Mouse (Mus musculus) C3H10T1/2 (cell line): ENCODE data around the gene Ttk. TPM values are rescaled to one million over a fixed set of nuclear protein-coding genes. Genes with fewer than 3 reads are reported as not detected.

Source experiments
- polyA plus RNA-seq, 2 experiments: library from polyadenylated mRNA; unstranded; fragments of >200 nt; fragmentation: generic; extraction: Trizol; gene quantifications; one replicate each; pipeline ENCODE4 v1.2.1; 2012; ENCODE audit warnings: missing spikeins in 2 of 2

Gene Ttk
- polyA plus RNA-seq = 1 to 10 TPM in 1 of 2 experiments, under 1 TPM in 1; 0.64 to 4.4 TPM

DNA sequence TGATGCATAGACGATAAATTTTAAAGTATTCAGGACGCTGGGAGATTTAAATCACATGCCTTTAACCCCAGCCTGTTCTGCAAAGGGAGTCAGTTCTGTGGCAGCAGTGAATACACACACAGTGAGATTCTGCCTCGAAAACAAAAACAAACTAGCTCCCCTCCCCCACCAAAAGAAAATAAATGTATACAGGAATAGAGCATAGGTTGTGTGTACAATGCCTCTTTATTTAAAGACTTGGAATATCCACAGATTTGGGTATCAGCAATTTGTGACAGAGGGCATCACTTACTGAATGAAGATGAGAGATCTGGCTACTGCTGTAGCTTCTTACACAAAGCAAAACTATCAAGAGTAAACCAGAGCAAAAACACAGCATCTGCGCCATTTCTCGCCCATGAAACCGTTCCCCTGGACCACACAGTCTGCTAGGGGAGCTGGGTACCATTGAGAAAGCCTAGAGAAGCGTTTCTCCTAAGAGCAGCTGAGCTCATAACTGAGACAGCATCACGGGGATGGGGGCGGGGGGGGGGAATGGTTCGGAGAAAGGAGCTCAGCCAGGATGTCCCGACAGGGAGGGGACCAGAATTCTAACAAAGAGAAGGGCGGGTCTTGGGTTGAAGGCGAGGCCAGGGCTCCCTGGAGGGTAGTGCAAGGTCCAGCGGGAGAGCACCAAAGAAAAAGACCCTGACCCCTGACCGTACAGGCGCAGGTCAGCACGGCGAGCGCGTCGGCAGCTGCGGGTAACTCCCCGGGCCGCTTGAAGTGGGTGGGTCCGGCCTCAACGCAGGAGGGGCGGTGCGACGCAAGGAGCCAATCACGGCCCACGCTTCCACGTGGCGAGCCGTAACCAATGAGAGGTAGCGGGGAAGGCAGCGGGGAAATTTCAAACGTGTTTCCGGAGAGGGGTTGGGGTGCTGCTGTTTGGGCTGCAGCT is at the start of gene Ttk:
Gene Ttk, plus strand, starts transcription at position 879 of the 937 bp plus-strand sequence.

DNA sequence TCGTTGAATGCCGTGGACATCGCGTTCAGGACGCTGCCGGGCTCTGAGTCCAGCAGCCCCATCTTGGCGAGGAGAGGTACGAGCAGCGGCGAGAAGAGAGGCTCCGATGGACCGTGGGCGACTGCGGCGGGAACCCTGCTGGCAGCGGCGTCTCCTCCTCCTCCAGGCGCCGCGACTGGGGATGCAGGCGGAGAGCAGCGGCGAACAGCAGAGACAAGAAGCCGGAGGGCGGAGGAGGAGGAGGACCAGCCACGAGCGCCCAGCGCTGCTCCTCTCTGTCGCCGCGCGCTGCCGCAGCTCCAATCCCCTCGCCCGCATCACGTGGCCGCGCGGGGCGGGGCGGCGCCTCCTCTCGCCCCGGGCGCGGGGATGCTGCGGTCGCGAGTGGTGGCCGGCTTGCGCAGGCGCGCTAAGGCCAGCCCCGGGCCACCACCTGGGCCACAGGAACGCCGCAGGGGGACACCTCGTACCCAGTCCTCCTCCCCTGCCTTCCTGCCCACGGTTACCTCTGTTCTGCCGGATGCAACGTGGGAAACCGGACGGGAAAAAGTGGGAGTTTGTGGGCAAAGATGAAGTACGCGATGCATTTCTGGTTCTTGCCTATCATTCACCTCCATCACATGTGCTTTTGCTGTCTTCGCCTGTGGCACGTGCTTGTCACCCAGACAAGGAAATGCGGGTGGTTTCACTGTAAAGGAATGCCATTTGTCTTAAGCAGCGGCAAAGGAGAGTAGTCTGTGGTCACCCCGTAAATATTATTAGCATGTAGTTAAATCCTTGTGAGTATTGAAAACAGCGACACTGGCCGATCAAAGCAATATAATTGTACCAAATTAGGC is 28.3 kb upstream of the Ttk start, which contains the start of gene Elovl4:
Gene Elovl4, minus strand, starts transcription at position 301 of the 839 bp plus-strand sequence.

Other genes starting within 250 kb of the Ttk start
- gene Elovl4, start 28.4 kb upstream of the Ttk start, polyA plus RNA-seq = under 1 TPM; 0.22 to 0.91 TPM
- 10 to 100 TPM; 13.3 to 19.6 TPM for gene Bckdhb, start 90.5 kb downstream of the Ttk start, polyA plus RNA-seq